Mouse (Mus musculus) forelimb bud, embryonic 11.5 days (tissue): ENCODE measurements at regions not wholly inside any gene's neighbourhood (a gene's known extent, or its start where the extent isn't known, plus 50 kb on each side); places are given as distances from the start of the nearest gene placed in this dataset.
A peak's percentile ranks its signal among the peaks of the same experiment; 100 is the strongest.

Source experiments
- DNase-seq: peaks from one replicate; pipeline ENCODE4 v3.0.0-alpha.2; 2012; ENCODE audit warnings: low read depth, low spot score

GRCm38 (mm10) chr10:117462921-117463320 lies 83.1 kb upstream of the Cpsf6 start:
- DNase-seq, result no peak

- DNase-seq, result no peak
Measured at GRCm38 (mm10) chr10:117461791-117462516, 82.1 kb upstream of the Cpsf6 start.

- DNase-seq, result no peak
Measured at GRCm38 (mm10) chr10:117461261-117461660, 81.4 kb upstream of the Cpsf6 start.

GRCm38 (mm10) chr10:117460366-117460730 lies 80.5 kb upstream of the Cpsf6 start:
- DNase-seq, result no peak

- no peak for DNase-seq
Measured at GRCm38 (mm10) chr10:117459651-117460365, 80.0 kb upstream of the Cpsf6 start.

- no peak for DNase-seq
Measured at GRCm38 (mm10) chr10:117459041-117459475, 79.2 kb upstream of the Cpsf6 start.

- DNase-seq, result no peak
Measured at GRCm38 (mm10) chr10:117458271-117459040, 78.6 kb upstream of the Cpsf6 start.

GRCm38 (mm10) chr10:117457701-117457950 lies 77.8 kb upstream of the Cpsf6 start:
- no peak for DNase-seq

- DNase-seq, result no peak
Measured at GRCm38 (mm10) chr10:117456904-117457700, 77.3 kb upstream of the Cpsf6 start.

GRCm38 (mm10) chr10:117456427-117456826 lies 76.6 kb upstream of the Cpsf6 start:
- DNase-seq, result no peak

GRCm38 (mm10) chr10:117455595-117456302 lies 75.9 kb upstream of the Cpsf6 start:
- DNase-seq, result peak; percentile 59

GRCm38 (mm10) chr10:117454711-117455591 lies 75.1 kb upstream of the Cpsf6 start:
- DNase-seq, result no peak

- no peak for DNase-seq
Measured at GRCm38 (mm10) chr10:117454171-117454500, 74.3 kb upstream of the Cpsf6 start.

GRCm38 (mm10) chr10:117453406-117454170 lies 73.8 kb upstream of the Cpsf6 start:
- no peak for DNase-seq

- DNase-seq, result no peak
Measured at GRCm38 (mm10) chr10:117452190-117452950, 72.6 kb upstream of the Cpsf6 start.

- DNase-seq, result no peak
Measured at GRCm38 (mm10) chr10:117451396-117452185, 71.8 kb upstream of the Cpsf6 start.

- DNase-seq, result no peak
Measured at GRCm38 (mm10) chr10:117450631-117451030, 70.8 kb upstream of the Cpsf6 start.

GRCm38 (mm10) chr10:117450240-117450569 lies 70.4 kb upstream of the Cpsf6 start:
- DNase-seq, result no peak
